Mouse (Mus musculus) right cerebral cortex, postnatal 10 days (tissue): ENCODE data around the gene Clec2l.

Experiments used
- DNase-seq, 2 experiments: peaks; one replicate each; pipeline ENCODE4 v3.0.0; 2021; ENCODE audit warnings: low spot score in 2 of 2

Gene Clec2l

DNA sequence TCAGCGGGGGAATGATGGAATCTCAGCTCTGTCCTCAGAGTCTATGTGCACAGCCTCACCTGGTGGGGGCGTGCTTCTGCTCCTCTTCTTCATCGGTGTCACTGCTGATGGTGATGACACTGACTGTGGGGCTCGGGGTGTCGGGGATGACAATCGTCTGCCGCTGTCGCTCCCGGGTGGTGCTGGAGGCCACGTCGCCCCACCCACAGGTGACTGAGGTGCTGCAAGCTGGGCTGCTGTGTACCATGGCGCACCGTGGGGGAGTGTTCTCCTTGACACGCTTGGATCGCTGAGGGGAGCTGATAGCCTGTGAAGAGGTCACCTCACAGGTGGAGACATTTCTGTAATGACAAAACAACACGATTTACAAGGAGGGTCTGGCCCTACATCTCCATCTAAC, 53.0 kb downstream of the Clec2l start:
- DNase-seq, result no peak

- no peak for DNase-seq
Observed at GRCm38 (mm10) chr6:38718625-38719024, 55.8 kb downstream of the Clec2l start.

- no peak for DNase-seq
Observed at GRCm38 (mm10) chr6:38719229-38719628, 56.4 kb downstream of the Clec2l start.

GRCm38 (mm10) chr6:38721361-38721760, 58.5 kb downstream of the Clec2l start:
- no peak for DNase-seq

DNA sequence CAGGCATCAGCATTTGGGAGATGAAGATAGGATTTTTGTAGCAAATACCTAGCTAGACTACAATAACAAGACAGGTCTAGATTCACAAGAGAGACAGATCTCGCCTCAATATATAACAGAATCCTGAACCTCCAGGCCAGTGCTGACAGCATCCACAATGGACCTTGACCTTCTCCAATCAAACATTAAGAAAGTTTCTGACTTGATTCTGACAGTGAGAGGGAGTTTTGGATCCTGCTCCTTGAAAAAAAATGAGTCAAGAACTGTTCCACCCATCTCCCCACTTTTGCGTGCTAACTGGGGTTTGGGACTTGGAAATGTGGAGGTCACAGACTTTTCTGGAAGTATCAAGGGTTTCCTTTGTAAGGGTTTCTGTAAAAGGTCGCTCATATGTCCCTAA, 62.6 kb downstream of the Clec2l start:
- no peak for DNase-seq
